Mouse (Mus musculus): ENCODE data around the gene Kcnj4.

The Kcnj4 gene

DNA sequence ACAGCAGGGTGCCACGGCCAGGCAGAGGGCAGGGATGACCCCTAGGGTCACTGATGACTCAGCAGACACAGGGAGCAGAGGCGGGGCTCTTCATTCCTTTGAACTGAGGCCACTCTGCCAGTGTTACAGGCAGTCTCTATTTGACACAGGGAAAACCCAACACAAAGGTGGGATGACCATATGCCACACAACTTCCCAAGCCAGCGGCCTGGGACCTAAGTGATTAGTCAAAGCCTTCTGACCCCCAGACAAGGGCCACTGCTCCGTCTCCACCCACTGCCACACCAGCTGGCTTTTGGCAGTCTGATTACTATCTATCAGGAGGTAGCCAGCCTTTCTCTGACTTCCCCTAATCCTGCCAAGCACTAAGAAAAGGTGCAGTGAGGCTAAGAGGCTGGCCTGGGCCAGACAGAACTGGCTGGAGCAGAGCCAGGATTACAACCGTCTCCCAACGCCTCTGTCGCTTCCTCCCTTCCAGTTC is 69.8 kb downstream of the Kcnj4 start:
- no peaks in the 10 kb centered on the region for H3K9me3 ChIP-seq (ENCODE audit: low read length)
- no peaks in the 10 kb centered on the region for H3K27me3 ChIP-seq (ENCODE audit: insufficient read depth, low read length)

More for the DNA sequence above, 69.8 kb downstream of the Kcnj4 start:
- Histone ChIP-seq H3K36me3 (ENCODE audit: insufficient read depth, low read length) (peaks cover 68% of the 10 kb centered on the region), H3K4me1 (replicated peaks; ENCODE audit: low read depth, low read length) (peaks cover 98% of the 10 kb centered on the region), H3K4me3 (replicated peaks; ENCODE audit: low read length) (peak overlapping the region; percentile 86)
- TF ChIP-seq CTCF (conservative IDR thresholded peaks at IDR 0.05; ENCODE audit: low read length) (no peak), NANOG (IDR thresholded peaks at IDR 0.05; ENCODE audit: borderline replicate concordance, low read length) (no peak), POU5F1 (IDR thresholded peaks at IDR 0.05; ENCODE audit: borderline replicate concordance, low read length) (no peak)
